Mouse (Mus musculus) lung, adult 2 months (tissue): Measurements from ENCODE around the gene Dhh. TPM values are rescaled to one million over a fixed set of nuclear protein-coding genes. Genes with fewer than 3 reads are reported as not detected.
"Not testable (repeated sequence)": the region's sequence is repeated elsewhere in the genome, so short reads cannot be mapped to it uniquely, and the experiment has no call there.

Experiments used
- DNase-seq: peaks from one replicate; pipeline ENCODE4 v3.0.0; 2022
- H3K4me1 ChIP-seq: fragments of 200-500 bp; 2 replicates; pipeline ENCODE4 v1.6.1; 2011; ENCODE audit warnings: low read length; ENCODE audit not compliant: control insufficient read depth, insufficient read depth
- H3K4me3 ChIP-seq: fragments of 200-500 bp; replicated peaks from 2 replicates; pipeline ENCODE3; 2011; ENCODE audit warnings: low read depth, mild to moderate bottlenecking, control low read depth, low read length; ENCODE audit errors: extremely low read depth
- CTCF ChIP-seq: fragments of 200-500 bp; IDR thresholded peaks from 2 replicates; pipeline ENCODE4 v1.5.1; 2011; ENCODE audit warnings: mild to moderate bottlenecking, low read length, control low read depth; ENCODE audit not compliant: insufficient read depth
- POLR2A ChIP-seq: fragments of 200-500 bp; IDR thresholded peaks from 2 replicates; pipeline ENCODE4 v1.6.1; 2011; ENCODE audit warnings: low read depth, mild to moderate bottlenecking, control low read depth, low read length, borderline replicate concordance; ENCODE audit errors: extremely low read depth
- WGBS: fragments of 180-500 bp; shearing (Covaris S2); methylation state at CpG from one replicate; pipeline ENCODE4 v1.1.7; 2018; 5-methylcytosine and 5-hydroxymethylcytosine counted together
- polyA plus RNA-seq: library from polyadenylated mRNA; depleted of rRNA; stranded (reverse); fragments of >200 nt; gene quantifications from 2 replicates; pipeline ENCODE4 v1.2.3, GENCODE M21; 2012; rRNA removed

The Dhh gene
- 2.5 and 2.8 TPM in 2 replicates for polyA plus RNA-seq

GRCm38 (mm10) chr15:98897928-98898800 is at the start of gene Dhh:
Dhh (minus strand) TSS chr15:98898540.
- 3% methylated on average over 41 of the region's 41 CpGs for WGBS
- Histone ChIP-seq H3K4me3 (peak within 1 kb of the TSS; percentile 2), H3K4me1 (peaks cover 21% of the 10 kb centered on the region)
- DNase-seq: no peak
- TF ChIP-seq CTCF: no peak
- no peak for TF ChIP-seq POLR2A

GRCm38 (mm10) chr15:98947884-98948283 is 49.5 kb upstream of the Dhh start:
- no peak for TF ChIP-seq CTCF
- TF ChIP-seq POLR2A: no peak
- 55% methylated on average over 3 of the region's 3 CpGs for WGBS
- H3K4me1 ChIP-seq: peaks cover 3% of the 10 kb centered on the region
- H3K4me3 ChIP-seq: no peak overlapping the region
- DNase-seq: no peak

GRCm38 (mm10) chr15:98943133-98943532 is 44.8 kb upstream of the Dhh start:
- no peak overlapping the region for H3K4me3 ChIP-seq
- 78% methylated on average over 4 of the region's 4 CpGs for WGBS
- H3K4me1 ChIP-seq: no peaks in the 10 kb centered on the region
- TF ChIP-seq CTCF: no peak
- no peak for TF ChIP-seq POLR2A
- DNase-seq: no peak

- WGBS: 78% methylated on average over 4 of the region's 4 CpGs
- no peak overlapping the region for H3K4me3 ChIP-seq
Observed at GRCm38 (mm10) chr15:98942081-98942480, 43.7 kb upstream of the Dhh start.

GRCm38 (mm10) chr15:98941539-98941938 is 43.2 kb upstream of the Dhh start:
- H3K4me1 ChIP-seq: no peaks in the 10 kb centered on the region
- no peak for TF ChIP-seq CTCF
- no peak for TF ChIP-seq POLR2A
- 50% methylated on average over 2 of the region's 2 CpGs for WGBS
- no peak for DNase-seq
- no peak overlapping the region for H3K4me3 ChIP-seq

More at GRCm38 (mm10) chr15:98942081-98942480, 43.7 kb upstream of the Dhh start:
- TF ChIP-seq CTCF (no peak), POLR2A (no peak)
- H3K4me1 ChIP-seq: no peaks in the 10 kb centered on the region
- no peak for DNase-seq

- 64% methylated on average over 10 of the region's 10 CpGs for WGBS
- DNase-seq: no peak
- no peak overlapping the region for H3K4me3 ChIP-seq
- H3K4me1 ChIP-seq: no peaks in the 10 kb centered on the region
- TF ChIP-seq POLR2A (no peak), CTCF (no peak)
Observed at GRCm38 (mm10) chr15:98940816-98941215, 42.5 kb upstream of the Dhh start.

- peak; percentile 90 for DNase-seq
- Histone ChIP-seq H3K4me3 (peak within 1 kb of the TSS; percentile 96), H3K4me1 (peaks cover 4% of the 10 kb centered on the region)
- peak; percentile 90 for TF ChIP-seq POLR2A
- no peak for TF ChIP-seq CTCF
- under 1% methylated on average over 58 of the region's 58 CpGs for WGBS
Observed at GRCm38 (mm10) chr15:98934217-98934839, 36.0 kb upstream of the Dhh start, which contains the start of gene Tuba1b. Tuba1b (minus strand) TSS chr15:98934565.

GRCm38 (mm10) chr15:98933833-98934216 is 35.5 kb upstream of the Dhh start:
- peak overlapping the region; percentile 84 for H3K4me3 ChIP-seq

GRCm38 (mm10) chr15:98933004-98933671 is 34.8 kb upstream of the Dhh start:
- peak overlapping the region; percentile 84 for H3K4me3 ChIP-seq
- DNase-seq, H3K4me1 ChIP-seq: not testable (repeated sequence)
- WGBS: 3% methylated on average over 8 of the region's 9 CpGs

More at GRCm38 (mm10) chr15:98933833-98934216, 35.5 kb upstream of the Dhh start:
- H3K4me1 ChIP-seq: peaks cover 4% of the 10 kb centered on the region
- no peak for TF ChIP-seq CTCF
- peak; percentile 88 for DNase-seq
- WGBS: under 1% methylated on average over 35 of the region's 35 CpGs
